Mouse (Mus musculus) frontal cortex, postnatal 36 days (tissue): ENCODE measurements around the gene Tmem35b.

Experiments
- DNase-seq, 2 experiments: peaks; one replicate each; pipeline ENCODE4 v3.0.0; 2022; ENCODE audit warnings: low spot score in 2 of 2

The Tmem35b gene

GRCm38 (mm10) chr4:127168211-127168913, 44.9 kb downstream of the Tmem35b start:
- peak; percentile 66 to 75 for DNase-seq

GRCm38 (mm10) chr4:127168914-127169345, 45.4 kb downstream of the Tmem35b start, which contains the start of gene Dlgap3:
Dlgap3 (plus strand) TSS chr4:127169204.
- DNase-seq, result peak in 1 of 2 experiments; percentile 23

DNA sequence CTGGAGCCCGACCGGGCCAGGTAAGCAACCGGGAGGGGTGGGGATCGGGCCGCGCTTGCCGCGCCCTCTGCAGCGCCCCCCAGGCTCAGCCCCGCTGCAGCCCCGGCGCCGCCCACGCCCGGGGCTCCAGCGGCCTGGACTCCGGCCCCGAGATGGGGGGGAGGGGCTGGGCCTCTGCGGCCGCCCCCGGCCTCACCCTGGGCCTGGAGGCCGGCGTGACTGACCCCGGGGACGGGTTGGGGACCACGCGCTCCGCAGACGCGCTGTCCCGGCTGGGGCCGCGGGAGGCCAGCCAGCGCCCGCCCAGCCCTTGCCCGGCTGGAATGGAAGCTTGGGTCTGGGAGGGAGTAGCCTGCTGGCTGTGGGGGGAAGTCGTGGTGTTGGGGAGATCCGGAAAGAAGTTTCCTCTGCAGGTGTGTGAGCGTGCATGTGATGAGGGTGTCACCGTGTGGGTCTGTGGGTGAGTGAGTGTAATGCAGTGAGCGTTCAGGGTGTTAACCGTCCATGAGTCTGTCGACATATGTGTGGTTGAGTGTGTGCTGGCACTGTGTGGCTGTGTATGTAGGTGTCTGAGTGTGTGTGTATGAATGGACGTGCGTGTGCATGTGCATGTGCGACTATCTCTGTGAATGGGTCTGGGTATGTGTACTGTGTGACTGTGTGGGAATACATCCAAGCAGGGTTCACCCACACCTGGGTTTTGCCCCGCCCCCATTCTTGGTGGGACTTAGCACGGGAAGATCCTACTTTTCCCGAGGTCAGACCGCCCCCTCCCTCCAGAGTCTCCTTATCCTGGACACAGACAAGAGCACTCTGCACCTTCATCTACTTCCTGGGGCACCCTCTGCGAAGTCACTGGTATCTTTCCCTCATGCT, 46.1 kb downstream of the Tmem35b start:
- DNase-seq, result peak; percentile 45 to 63

GRCm38 (mm10) chr4:127170866-127171265, 47.4 kb downstream of the Tmem35b start:
- DNase-seq, result peak; percentile 84

GRCm38 (mm10) chr4:127171341-127171905, 47.9 kb downstream of the Tmem35b start:
- peak in 1 of 2 experiments; percentile 24 for DNase-seq

DNA sequence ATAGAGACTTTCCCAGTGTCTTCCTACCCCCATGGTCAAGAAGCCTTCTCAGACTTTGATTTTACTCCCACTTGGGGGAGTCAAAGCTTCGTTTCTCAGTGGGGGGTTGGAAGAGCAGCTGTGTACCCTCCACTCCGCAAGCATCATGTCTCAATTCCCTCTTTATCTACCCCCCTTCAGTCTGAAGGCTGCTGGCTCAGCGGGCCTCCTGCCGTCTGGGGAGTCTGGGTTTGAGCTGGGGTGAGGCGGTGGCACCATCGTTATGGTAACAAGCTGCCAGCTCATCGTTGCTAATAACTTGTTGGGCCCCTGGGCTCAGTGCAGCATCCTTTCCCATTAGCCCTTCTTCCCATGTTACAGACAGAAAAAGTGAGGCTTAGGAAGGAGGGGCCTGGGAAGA, 48.6 kb downstream of the Tmem35b start:
- DNase-seq, result peak in 1 of 2 experiments; percentile 34

GRCm38 (mm10) chr4:127172614-127173013, 49.1 kb downstream of the Tmem35b start:
- peak; percentile 50 to 70 for DNase-seq

DNA sequence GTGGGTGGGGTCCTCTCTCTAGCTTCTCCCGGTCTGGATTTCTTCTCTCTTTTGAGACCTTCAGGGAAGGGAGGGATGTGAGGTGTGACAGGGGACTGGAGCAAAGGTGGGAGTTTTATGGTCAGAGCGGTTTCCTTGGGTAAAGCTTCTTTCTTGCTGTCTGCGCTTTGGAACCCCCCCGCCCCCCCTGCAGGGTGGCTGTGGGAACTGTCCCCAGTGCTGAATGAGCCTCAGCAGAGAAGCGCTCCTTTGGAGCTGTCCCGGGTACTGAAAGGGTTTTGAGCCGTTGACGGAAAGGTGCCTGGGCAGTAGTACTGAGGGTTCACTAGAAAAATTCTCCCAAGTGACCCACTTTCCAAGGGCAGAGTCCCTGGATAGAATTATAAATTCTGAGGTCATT, 50.0 kb downstream of the Tmem35b start:
- peak in 1 of 2 experiments; percentile 28 for DNase-seq

GRCm38 (mm10) chr4:127174075-127174899, 50.8 kb downstream of the Tmem35b start:
- peak; percentile 46 to 66 for DNase-seq

DNA sequence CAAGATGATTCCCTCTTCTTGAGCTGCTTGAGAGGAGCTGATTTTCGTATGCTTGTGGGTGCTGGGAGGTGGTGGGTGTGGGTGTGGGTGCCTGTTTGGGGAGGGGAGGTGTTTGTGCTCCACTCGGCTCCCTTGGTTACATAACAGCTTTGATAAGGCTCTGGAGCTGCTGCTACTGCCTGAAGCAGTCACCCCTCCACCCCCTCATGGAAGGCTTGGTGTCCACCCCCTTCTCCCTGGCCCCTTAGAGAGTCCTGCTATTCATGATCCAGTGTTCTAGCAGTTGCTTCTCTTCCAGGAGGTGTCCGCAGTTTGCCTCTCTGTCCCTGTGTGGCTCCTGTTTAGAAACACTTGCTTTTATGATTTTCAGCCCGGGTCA, 51.4 kb downstream of the Tmem35b start:
- DNase-seq, result peak in 1 of 2 experiments; percentile 75

GRCm38 (mm10) chr4:127177961-127178360, 54.5 kb downstream of the Tmem35b start:
- peak; percentile 44 to 63 for DNase-seq

DNA sequence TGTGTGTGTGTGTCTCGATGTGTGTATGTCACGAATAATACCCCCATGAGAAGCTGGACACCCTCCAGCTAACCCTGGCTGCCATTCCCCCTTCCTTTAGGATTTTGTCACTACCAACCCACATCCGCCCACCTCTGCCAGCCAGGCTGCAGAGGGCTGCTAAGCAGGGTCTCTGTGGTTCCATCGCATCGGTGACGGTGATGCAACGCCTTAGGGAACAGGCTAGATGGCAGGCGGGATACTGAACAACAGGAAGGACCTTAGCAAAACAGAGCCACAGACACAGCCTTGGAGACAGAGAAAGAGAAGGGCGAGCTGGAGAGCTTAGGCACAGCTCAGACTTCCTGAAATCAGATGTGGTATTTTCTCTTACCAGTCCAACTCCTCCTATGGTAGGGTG, 55.2 kb downstream of the Tmem35b start:
- DNase-seq, result peak in 1 of 2 experiments; percentile 65
